Mouse (Mus musculus): ENCODE data around the gene Hba-a1. TPM values are rescaled to one million over a fixed set of nuclear protein-coding genes. Genes with fewer than 3 reads are reported as not detected.
"Not testable (repeated sequence)": the region's sequence is repeated elsewhere in the genome, so short reads cannot be mapped to it uniquely, and the experiment has no call there.

The Hba-a1 gene
- polyA plus RNA-seq, 1 experiment from 2014 or later, result not detected

- in situ Hi-C loops (cut with MboI; ENCODE audit: low pct_unique_long_range_greater_than_20kb), result no loop called here
Measured at GRCm38 (mm10) chr11:32297866-32298531, 14.7 kb downstream of the Hba-a1 start.

GRCm38 (mm10) chr11:32298532-32298918 is 15.2 kb downstream of the Hba-a1 start:
- no peak for ATAC-seq
- ChIA-PET CTCF (interaction anchor here (0.6 to 1.3 kb wide), 5 partner anchors 21 to 312 kb away, joined by 3 to 8 read pairs (median 3); no protein-coding TSS in a partner anchor), POLR2A (interaction anchor here (0.9 kb wide), 1 partner anchor 23 kb away, joined by 3 read pairs; no protein-coding TSS in a partner anchor)
- in situ Hi-C loops (cut with MboI; ENCODE audit: low pct_unique_long_range_greater_than_20kb), result no loop called here
- H3K27me3 ChIP-seq, result peaks cover 29% of the 10 kb centered on the region
- no peak for DNase-seq (ENCODE audit: low read depth, low spot score)
- TF ChIP-seq CTCF (IDR thresholded peaks at IDR 0.05), result no peak

More at GRCm38 (mm10) chr11:32297866-32298531, 14.7 kb downstream of the Hba-a1 start:
- H3K27me3 ChIP-seq, result peaks cover 25% of the 10 kb centered on the region
- CTCF ChIA-PET, result interaction anchor here (0.6 to 1.3 kb wide), 5 partner anchors 22 to 311 kb away, joined by 3 to 8 read pairs (median 3); no protein-coding TSS in a partner anchor
- POLR2A ChIA-PET, result interaction anchor here (0.9 kb wide), 1 partner anchor 24 kb away, joined by 3 read pairs; no protein-coding TSS in a partner anchor
- TF ChIP-seq CTCF (IDR thresholded peaks at IDR 0.05), result no peak
- no peak for ATAC-seq
- no peak for DNase-seq (ENCODE audit: low read depth, low spot score)

- peak; percentile 52 for TF ChIP-seq CTCF (IDR thresholded peaks at IDR 0.05)
- in situ Hi-C loops (cut with MboI; ENCODE audit: low pct_unique_long_range_greater_than_20kb); DNase-seq (ENCODE audit: low read depth, low spot score); ATAC-seq; POLR2A ChIA-PET; CTCF ChIA-PET: not testable (repeated sequence)
- peaks cover 39% of the 10 kb centered on the region for H3K27me3 ChIP-seq
Measured at GRCm38 (mm10) chr11:32299865-32300264, 16.6 kb downstream of the Hba-a1 start, which contains the start of gene Hbq1a. Hbq1a (plus strand) TSS chr11:32300069.

GRCm38 (mm10) chr11:32300279-32301267 is 17.3 kb downstream of the Hba-a1 start:
- DNase-seq (ENCODE audit: low read depth, low spot score), result no peak
- peaks cover 39% of the 10 kb centered on the region for H3K27me3 ChIP-seq
- ChIA-PET POLR2A (no interaction called here), CTCF (interaction anchor here (1.0 kb wide), 1 partner anchor 55 kb away, joined by 3 read pairs; no protein-coding TSS in a partner anchor)
- in situ Hi-C loops (cut with MboI; ENCODE audit: low pct_unique_long_range_greater_than_20kb), result no loop called here
- no peak for ATAC-seq
- TF ChIP-seq CTCF (IDR thresholded peaks at IDR 0.05), result no peak

- TF ChIP-seq CTCF (IDR thresholded peaks at IDR 0.05), result no peak
- POLR2A ChIA-PET, result no interaction called here
- CTCF ChIA-PET, result no interaction called here
- in situ Hi-C loops (cut with MboI; ENCODE audit: low pct_unique_long_range_greater_than_20kb), result no loop called here
- ATAC-seq (no peak), DNase-seq (ENCODE audit: low read depth, low spot score) (no peak)
- H3K27me3 ChIP-seq, result peaks cover 39% of the 10 kb centered on the region
Measured at GRCm38 (mm10) chr11:32301506-32301905, 18.2 kb downstream of the Hba-a1 start.

GRCm38 (mm10) chr11:32302824-32303419 is 19.6 kb downstream of the Hba-a1 start:
- ChIA-PET POLR2A (no interaction called here), CTCF (interaction anchor here (1.2 to 1.7 kb wide), 2 partner anchors 18 to 120 kb away, joined by 3 to 4 read pairs; no protein-coding TSS in a partner anchor)
- no peak for DNase-seq (ENCODE audit: low read depth, low spot score)
- in situ Hi-C loops (cut with MboI; ENCODE audit: low pct_unique_long_range_greater_than_20kb), result no loop called here
- ATAC-seq, result no peak
- H3K27me3 ChIP-seq, result peaks cover 39% of the 10 kb centered on the region
- no peak for TF ChIP-seq CTCF (IDR thresholded peaks at IDR 0.05)

GRCm38 (mm10) chr11:32303455-32303854 is 20.1 kb downstream of the Hba-a1 start:
- ChIA-PET CTCF (interaction anchor here (1.2 to 1.7 kb wide), 2 partner anchors 17 to 121 kb away, joined by 3 to 4 read pairs; no protein-coding TSS in a partner anchor), POLR2A (no interaction called here)
- H3K27me3 ChIP-seq, result peaks cover 34% of the 10 kb centered on the region
- in situ Hi-C loops (cut with MboI; ENCODE audit: low pct_unique_long_range_greater_than_20kb), result no loop called here
- no peak for ATAC-seq
- TF ChIP-seq CTCF (IDR thresholded peaks at IDR 0.05), result no peak
- no peak for DNase-seq (ENCODE audit: low read depth, low spot score)

GRCm38 (mm10) chr11:32307006-32307405 is 23.7 kb downstream of the Hba-a1 start:
- ChIA-PET CTCF (interaction anchor here (0.7 to 2.2 kb wide), 4 partner anchors 15 to 124 kb away, joined by 3 to 9 read pairs (median 6); no protein-coding TSS in a partner anchor), POLR2A (no interaction called here)
- no peak for DNase-seq (ENCODE audit: low read depth, low spot score)
- ATAC-seq, result no peak
- H3K27me3 ChIP-seq, result peaks cover 28% of the 10 kb centered on the region
- in situ Hi-C loops (cut with MboI; ENCODE audit: low pct_unique_long_range_greater_than_20kb), result no loop called here
- TF ChIP-seq CTCF (IDR thresholded peaks at IDR 0.05), result no peak

GRCm38 (mm10) chr11:32309446-32309845 is 26.1 kb downstream of the Hba-a1 start:
- ATAC-seq, result no peak
- in situ Hi-C loops (cut with MboI; ENCODE audit: low pct_unique_long_range_greater_than_20kb), result no loop called here
- TF ChIP-seq CTCF (IDR thresholded peaks at IDR 0.05), result no peak
- DNase-seq (ENCODE audit: low read depth, low spot score), result no peak
- CTCF ChIA-PET, result no interaction called here
- POLR2A ChIA-PET, result interaction anchor here (0.6 kb wide), 1 partner anchor 1194 kb away, joined by 3 read pairs; no protein-coding TSS in a partner anchor
- peaks cover 9% of the 10 kb centered on the region for H3K27me3 ChIP-seq

- ChIA-PET CTCF (interaction anchor here (0.6 kb wide), 1 partner anchor 135 kb away, joined by 4 read pairs; no protein-coding TSS in a partner anchor), POLR2A (interaction anchor here (0.6 kb wide), 1 partner anchor 1194 kb away, joined by 3 read pairs; no protein-coding TSS in a partner anchor)
- no peak for DNase-seq (ENCODE audit: low read depth, low spot score)
- peaks cover 7% of the 10 kb centered on the region for H3K27me3 ChIP-seq
- no peak for TF ChIP-seq CTCF (IDR thresholded peaks at IDR 0.05)
- no peak for ATAC-seq
- in situ Hi-C loops (cut with MboI; ENCODE audit: low pct_unique_long_range_greater_than_20kb), result no loop called here
Measured at GRCm38 (mm10) chr11:32309928-32310327, 26.6 kb downstream of the Hba-a1 start.
